Mouse (Mus musculus): ENCODE data around the gene Fuz. TPM values are rescaled to one million over a fixed set of nuclear protein-coding genes. Genes with fewer than 3 reads are reported as not detected.
"Not testable (repeated sequence)": the region's sequence is repeated elsewhere in the genome, so short reads cannot be mapped to it uniquely, and the experiment has no call there.

The Fuz gene
- polyA plus RNA-seq, 1 experiment from 2014 or later, result 15.1 TPM

GRCm38 (mm10) chr7:44871181-44871580, 24.7 kb upstream of the Fuz start:
- no peak overlapping the region for H3K4me3 ChIP-seq (replicated peaks)
- no peak overlapping the region for H3K4me2 ChIP-seq
- ATAC-seq (ENCODE audit: low FRiP score), result no peak
- 0 out of 2 replicates have a peak overlapping the region, but pooled peaks have one; percentile 23 for H3K27ac ChIP-seq (replicated peaks)
- peaks cover 10% of the 10 kb centered on the region for H3K36me3 ChIP-seq
- H3K9ac ChIP-seq (replicated peaks), result no peak overlapping the region
- H3K27me3 ChIP-seq (replicated peaks), result no peaks in the 10 kb centered on the region
- no peaks in the 10 kb centered on the region for H3K9me3 ChIP-seq (replicated peaks)
- H3K4me1 ChIP-seq, result peaks cover 34% of the 10 kb centered on the region
- WGBS, result 37% methylated on average over 1 of the region's 1 CpGs

- peaks cover 11% of the 10 kb centered on the region for H3K36me3 ChIP-seq
- 94% methylated on average over 2 of the region's 2 CpGs for WGBS
- not testable (repeated sequence) for H3K27ac ChIP-seq (replicated peaks); H3K4me2 ChIP-seq; H3K27me3 ChIP-seq (replicated peaks); ATAC-seq (ENCODE audit: low FRiP score); H3K9me3 ChIP-seq (replicated peaks); H3K9ac ChIP-seq (replicated peaks); H3K4me3 ChIP-seq (replicated peaks)
- peaks cover 28% of the 10 kb centered on the region for H3K4me1 ChIP-seq
These were observed 24.1 kb upstream of the Fuz start for GRCm38 (mm10) chr7:44871774-44872173.

GRCm38 (mm10) chr7:44877833-44878232, 18.0 kb upstream of the Fuz start:
- no peaks in the 10 kb centered on the region for H3K4me1 ChIP-seq
- H3K36me3 ChIP-seq, result peaks cover 71% of the 10 kb centered on the region
- no peak overlapping the region for H3K4me3 ChIP-seq (replicated peaks)
- WGBS, result 89% methylated on average over 14 of the region's 14 CpGs
- H3K27me3 ChIP-seq (replicated peaks), result no peaks in the 10 kb centered on the region
- H3K27ac ChIP-seq (replicated peaks), result no peak overlapping the region
- no peaks in the 10 kb centered on the region for H3K9me3 ChIP-seq (replicated peaks)
- no peak for ATAC-seq (ENCODE audit: low FRiP score)
- no peak overlapping the region for H3K4me2 ChIP-seq
- H3K9ac ChIP-seq (replicated peaks), result no peak overlapping the region

GRCm38 (mm10) chr7:44883036-44883435, 12.8 kb upstream of the Fuz start:
- H3K9me3 ChIP-seq (replicated peaks), result no peaks in the 10 kb centered on the region
- H3K36me3 ChIP-seq, result peaks cover 76% of the 10 kb centered on the region
- H3K4me2 ChIP-seq, result no peak overlapping the region
- no peak overlapping the region for H3K4me3 ChIP-seq (replicated peaks)
- H3K27me3 ChIP-seq (replicated peaks), result no peaks in the 10 kb centered on the region
- WGBS, result 94% methylated on average over 3 of the region's 3 CpGs
- H3K9ac ChIP-seq (replicated peaks), result no peak overlapping the region
- H3K4me1 ChIP-seq, result peaks cover 1% of the 10 kb centered on the region
- H3K27ac ChIP-seq (replicated peaks), result no peak overlapping the region
- ATAC-seq (ENCODE audit: low FRiP score), result no peak

- no peak overlapping the region for H3K4me3 ChIP-seq (replicated peaks)
- H3K9ac ChIP-seq (replicated peaks), result no peak overlapping the region
- no peak overlapping the region for H3K4me2 ChIP-seq
- no peaks in the 10 kb centered on the region for H3K27me3 ChIP-seq (replicated peaks)
- WGBS, result 98% methylated on average over 5 of the region's 5 CpGs
- H3K36me3 ChIP-seq, result peaks cover 70% of the 10 kb centered on the region
- no peak for ATAC-seq (ENCODE audit: low FRiP score)
- H3K9me3 ChIP-seq (replicated peaks), result no peaks in the 10 kb centered on the region
- H3K4me1 ChIP-seq, result peaks cover 16% of the 10 kb centered on the region
- no peak overlapping the region for H3K27ac ChIP-seq (replicated peaks)
These were observed 11.2 kb upstream of the Fuz start for GRCm38 (mm10) chr7:44884637-44885036.

GRCm38 (mm10) chr7:44886964-44887363, 8.9 kb upstream of the Fuz start:
- Histone ChIP-seq H3K4me3 (replicated peaks) (no peak overlapping the region), H3K4me2 (no peak overlapping the region), H3K9ac (replicated peaks) (no peak overlapping the region), H3K4me1 (peaks cover 37% of the 10 kb centered on the region), H3K27ac (replicated peaks) (no peak overlapping the region), H3K36me3 (peaks cover 49% of the 10 kb centered on the region), H3K27me3 (replicated peaks) (no peaks in the 10 kb centered on the region), H3K9me3 (replicated peaks) (no peaks in the 10 kb centered on the region)
- WGBS, result 90% methylated on average over 7 of the region's 7 CpGs
- ATAC-seq (ENCODE audit: low FRiP score), result no peak

- H3K9ac ChIP-seq (replicated peaks), result no peak overlapping the region; the same call in 1 of the 2 replicates
- peak overlapping the region; percentile 9; the same call in 1 of the 2 replicates for H3K4me2 ChIP-seq
- H3K4me1 ChIP-seq, result peaks cover 43% of the 10 kb centered on the region
- no peak for ATAC-seq (ENCODE audit: low FRiP score)
- H3K9me3 ChIP-seq (replicated peaks), result no peaks in the 10 kb centered on the region
- no peak overlapping the region for H3K4me3 ChIP-seq (replicated peaks)
- WGBS, result 78% methylated on average over 13 of the region's 13 CpGs
- H3K27ac ChIP-seq (replicated peaks), result 0 out of 2 replicates have a peak overlapping the region, but pooled peaks have one; percentile 18
- H3K36me3 ChIP-seq, result peaks cover 36% of the 10 kb centered on the region
- no peaks in the 10 kb centered on the region for H3K27me3 ChIP-seq (replicated peaks)
These were observed 7.4 kb upstream of the Fuz start for GRCm38 (mm10) chr7:44888256-44889105.

- H3K4me2 ChIP-seq, result peak overlapping the region; percentile 90
- no peaks in the 10 kb centered on the region for H3K9me3 ChIP-seq (replicated peaks)
- ATAC-seq (ENCODE audit: low FRiP score), result no peak
- H3K9ac ChIP-seq (replicated peaks), result no peak overlapping the region; the same call in 1 of the 2 replicates
- H3K27me3 ChIP-seq (replicated peaks), result no peaks in the 10 kb centered on the region
- H3K4me3 ChIP-seq (replicated peaks), result 0 out of 2 replicates have a peak overlapping the region, but pooled peaks have one; percentile 71
- H3K27ac ChIP-seq (replicated peaks), result no peak overlapping the region
- peaks cover 55% of the 10 kb centered on the region for H3K4me1 ChIP-seq
- H3K36me3 ChIP-seq, result peaks cover 22% of the 10 kb centered on the region
- WGBS, result 92% methylated on average over 6 of the region's 7 CpGs
These were observed 5.7 kb upstream of the Fuz start for GRCm38 (mm10) chr7:44890180-44890579.

GRCm38 (mm10) chr7:44890737-44891136, 5.1 kb upstream of the Fuz start:
- ATAC-seq (ENCODE audit: low FRiP score), result no peak
- Histone ChIP-seq H3K4me3 (replicated peaks) (peak overlapping the region; percentile 71), H3K27ac (replicated peaks) (no peak overlapping the region), H3K27me3 (replicated peaks) (no peaks in the 10 kb centered on the region), H3K9me3 (replicated peaks) (no peaks in the 10 kb centered on the region), H3K36me3 (peaks cover 17% of the 10 kb centered on the region), H3K4me1 (peaks cover 58% of the 10 kb centered on the region), H3K9ac (replicated peaks) (peak overlapping the region; percentile 81), H3K4me2 (peak overlapping the region; percentile 90)
- 58% methylated on average over 4 of the region's 4 CpGs for WGBS

GRCm38 (mm10) chr7:44891611-44892010, 4.3 kb upstream of the Fuz start:
- Histone ChIP-seq H3K27ac (replicated peaks) (peak overlapping the region; percentile 99; the same call in 1 of the 2 replicates), H3K4me1 (peaks cover 61% of the 10 kb centered on the region), H3K9me3 (replicated peaks) (no peaks in the 10 kb centered on the region), H3K9ac (replicated peaks) (peak overlapping the region; percentile 81), H3K27me3 (replicated peaks) (no peaks in the 10 kb centered on the region), H3K4me2 (peak overlapping the region; percentile 90), H3K36me3 (peaks cover 12% of the 10 kb centered on the region; the same call in 1 of the 2 replicates), H3K4me3 (replicated peaks) (peak overlapping the region; percentile 71)
- ATAC-seq (ENCODE audit: low FRiP score), result no peak
- 9% methylated on average over 6 of the region's 6 CpGs for WGBS

GRCm38 (mm10) chr7:44892276-44892921, 3.5 kb upstream of the Fuz start, which contains the start of gene Med25:
Gene Med25 (minus strand): TSS chr7:44892712.
- peak; percentile 78 for ATAC-seq (ENCODE audit: low FRiP score)
- Histone ChIP-seq H3K9me3 (replicated peaks) (no peaks in the 10 kb centered on the region), H3K27ac (replicated peaks) (peak within 1 kb of the TSS; percentile 99), H3K4me3 (replicated peaks) (peak within 1 kb of the TSS; percentile 71), H3K9ac (replicated peaks) (peak within 1 kb of the TSS; percentile 81), H3K36me3 (peaks cover 12% of the 10 kb centered on the region; the same call in 1 of the 2 replicates), H3K4me2 (peak within 1 kb of the TSS; percentile 90), H3K27me3 (replicated peaks) (no peaks in the 10 kb centered on the region), H3K4me1 (peaks cover 69% of the 10 kb centered on the region)
- WGBS, result under 1% methylated on average over 56 of the region's 56 CpGs

All from neural tube, embryonic 15.5 days (tissue).